Mouse (Mus musculus) midbrain, embryonic 14.5 days (tissue): Measurements from ENCODE around the gene Rap1a. TPM values are rescaled to one million over a fixed set of nuclear protein-coding genes. Genes with fewer than 3 reads are reported as not detected.

ENCODE experiments used
- ATAC-seq: fragments of 200-750 bp; cut with Nextera tagmentation; 2 replicates; pipeline ENCODE4 v1.8.0; 2017; ENCODE audit warnings: moderate number of reproducible peaks, moderate library complexity; ENCODE audit not compliant: low FRiP score, low TSS enrichment
- DNase-seq: peaks from one replicate; pipeline ENCODE4 v3.0.0-alpha.2; 2015
- H3K27ac ChIP-seq: fragments of 300-500 bp; sonication (generic); replicated peaks from 2 replicates; pipeline ENCODE4 v1.5.1; 2014; ENCODE audit warnings: mild to moderate bottlenecking, low read depth, low read length, moderate library complexity
- H3K27me3 ChIP-seq: fragments of 300-500 bp; sonication (generic); 2 replicates; pipeline ENCODE4 v1.6.1; 2014; ENCODE audit warnings: low read length, control low read depth, mixed read lengths; ENCODE audit not compliant: control insufficient read depth, insufficient read depth
- H3K36me3 ChIP-seq: fragments of 300-500 bp; sonication (generic); 2 replicates; pipeline ENCODE4 v1.6.1; 2014; ENCODE audit warnings: low read length, control low read depth; ENCODE audit not compliant: control insufficient read depth, insufficient read depth
- H3K4me1 ChIP-seq: fragments of 300-500 bp; sonication (generic); 2 replicates; pipeline ENCODE4 v1.6.1; 2014; ENCODE audit warnings: mild to moderate bottlenecking, antibody characterized with exemption, low read length, control low read depth; ENCODE audit not compliant: control insufficient read depth, insufficient read depth
- H3K4me2 ChIP-seq: fragments of 300-500 bp; sonication (generic); 2 replicates; pipeline ENCODE4 v1.6.1; 2014; ENCODE audit warnings: mild to moderate bottlenecking, low read length, moderate library complexity
- H3K4me3 ChIP-seq: fragments of 300-500 bp; sonication (generic); replicated peaks from 2 replicates; pipeline ENCODE4 v1.5.1; 2014; ENCODE audit warnings: low read depth, low read length
- H3K9ac ChIP-seq: fragments of 300-500 bp; sonication (generic); replicated peaks from 2 replicates; pipeline ENCODE4 v1.6.1; 2014; ENCODE audit warnings: mild to moderate bottlenecking, low read length, moderate library complexity
- H3K9me3 ChIP-seq: fragments of 300-500 bp; sonication (generic); 2 replicates; pipeline ENCODE4 v1.6.1; 2016; ENCODE audit warnings: low read length, control low read depth, mixed read lengths; ENCODE audit not compliant: control insufficient read depth
- WGBS: fragments of 180-500 bp; shearing (Covaris S2); extraction: QIAGEN DNeasy Blood & Tissue Kit; methylation state at CpG from one replicate; pipeline ENCODE4 v1.1.7; 2014; 5-methylcytosine and 5-hydroxymethylcytosine counted together
- polyA plus RNA-seq: library from polyadenylated mRNA; unstranded; fragments of >200 nt; fragmentation: Nextera tagmentation; extraction: Ambion mirVana; gene quantifications from 2 replicates; pipeline ENCODE4 v1.2.1, GENCODE M21; 2014

Gene Rap1a
- polyA plus RNA-seq, 1 experiment from 2014 or later, result 59.9 TPM

DNA sequence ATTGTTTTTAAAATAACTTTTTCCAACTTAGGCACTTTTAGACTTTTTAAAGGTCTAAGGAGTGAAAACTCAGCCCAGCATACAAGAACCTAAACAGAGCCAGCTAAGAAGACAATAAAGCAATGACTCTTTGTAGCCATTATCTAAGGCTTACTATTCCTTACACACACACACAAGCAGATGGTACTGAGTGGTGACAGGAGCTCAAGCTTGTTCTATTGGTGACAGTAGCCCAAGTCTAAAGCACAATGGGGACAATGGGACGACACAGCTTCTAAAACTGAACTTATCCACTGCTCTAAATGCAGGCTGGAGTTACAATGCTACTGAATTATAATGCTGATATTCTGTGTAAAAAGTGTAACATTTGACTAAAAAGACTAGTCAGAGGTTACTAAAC lies 17.3 kb downstream of the Rap1a start:
- ATAC-seq, result no peak
- 13% methylated on average over 1 of the region's 1 CpGs for WGBS
- no peaks in the 10 kb centered on the region for H3K9me3 ChIP-seq
- no peak for DNase-seq
- no peaks in the 10 kb centered on the region for H3K36me3 ChIP-seq
- no peak overlapping the region for H3K27ac ChIP-seq
- no peak overlapping the region for H3K4me2 ChIP-seq
- no peak overlapping the region for H3K4me3 ChIP-seq
- no peaks in the 10 kb centered on the region for H3K27me3 ChIP-seq
- H3K9ac ChIP-seq, result no peak overlapping the region
- H3K4me1 ChIP-seq, result no peaks in the 10 kb centered on the region

DNA sequence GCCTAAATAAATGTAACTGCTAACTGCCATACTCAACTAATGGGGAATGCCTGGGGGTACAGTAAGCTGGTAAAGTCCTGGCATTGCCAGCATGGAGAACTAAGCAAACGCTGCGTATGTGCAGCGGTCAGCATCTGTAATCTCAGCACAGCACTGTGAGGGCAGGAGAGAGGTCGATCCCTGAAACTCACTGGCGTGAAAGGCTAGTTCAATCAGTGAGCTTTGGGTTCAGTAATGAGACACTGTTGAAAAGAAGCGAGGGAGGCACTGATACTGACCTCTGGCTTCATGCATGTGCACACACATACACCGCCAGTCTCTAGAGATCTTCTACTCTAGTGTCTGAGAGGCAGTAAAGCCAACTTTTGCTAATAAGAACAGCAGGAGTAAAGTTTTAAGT lies 18.7 kb downstream of the Rap1a start:
- no peak for DNase-seq
- 65% methylated on average over 7 of the region's 7 CpGs for WGBS

DNA sequence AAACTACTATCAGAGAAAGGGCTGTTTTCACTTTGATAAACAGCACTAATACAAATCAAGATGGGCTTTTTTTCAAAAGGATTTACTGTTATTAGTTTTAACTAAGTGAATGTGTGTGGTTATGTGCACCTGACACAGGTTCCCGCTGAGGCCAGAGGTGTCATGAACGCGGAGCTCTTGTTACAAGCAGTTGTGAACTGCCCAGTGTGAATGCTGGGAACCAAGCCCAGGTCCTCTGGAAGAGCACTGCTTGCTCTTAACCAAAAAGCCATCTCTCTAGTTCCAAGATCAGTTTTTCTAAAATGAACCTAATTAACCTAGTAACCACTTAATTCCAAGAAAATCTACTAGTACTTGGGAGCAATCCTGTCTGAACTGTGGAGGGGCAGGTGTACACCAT lies 23.1 kb downstream of the Rap1a start:
- Histone ChIP-seq H3K4me2 (no peak overlapping the region), H3K4me1 (no peaks in the 10 kb centered on the region), H3K9me3 (no peaks in the 10 kb centered on the region), H3K27ac (no peak overlapping the region), H3K27me3 (no peaks in the 10 kb centered on the region), H3K4me3 (no peak overlapping the region), H3K9ac (no peak overlapping the region), H3K36me3 (no peaks in the 10 kb centered on the region)
- DNase-seq (no peak), ATAC-seq (no peak)
- 99% methylated on average over 3 of the region's 3 CpGs for WGBS

More for the DNA sequence above, 18.7 kb downstream of the Rap1a start:
- H3K27me3 ChIP-seq, result no peaks in the 10 kb centered on the region
- no peak overlapping the region for H3K4me2 ChIP-seq
- H3K9me3 ChIP-seq, result no peaks in the 10 kb centered on the region
- H3K36me3 ChIP-seq, result no peaks in the 10 kb centered on the region
- ATAC-seq, result no peak
- no peak overlapping the region for H3K9ac ChIP-seq
- no peak overlapping the region for H3K4me3 ChIP-seq
- H3K4me1 ChIP-seq, result no peaks in the 10 kb centered on the region
- no peak overlapping the region for H3K27ac ChIP-seq

DNA sequence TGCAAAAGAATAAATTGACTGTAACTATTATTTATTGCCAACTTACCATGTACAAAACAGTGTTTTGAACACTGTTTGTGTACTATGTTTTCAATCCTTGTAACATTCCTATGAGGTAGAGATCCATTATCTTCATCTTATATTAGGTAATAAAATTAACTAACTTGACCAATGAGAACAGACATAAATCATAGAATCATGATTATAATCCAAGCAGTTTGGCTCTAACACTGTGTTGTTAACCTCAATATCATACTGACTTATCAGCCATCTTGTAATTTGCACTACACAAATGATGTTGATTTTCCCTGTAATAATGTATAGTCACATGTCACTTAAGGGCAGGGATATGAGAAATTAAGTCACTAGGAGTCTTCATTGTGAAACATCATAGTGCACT lies 26.6 kb downstream of the Rap1a start:
- no peaks in the 10 kb centered on the region for H3K9me3 ChIP-seq
- H3K9ac ChIP-seq, result no peak overlapping the region
- H3K27ac ChIP-seq, result no peak overlapping the region
- no peaks in the 10 kb centered on the region for H3K36me3 ChIP-seq
- no peaks in the 10 kb centered on the region for H3K4me1 ChIP-seq
- no peaks in the 10 kb centered on the region for H3K27me3 ChIP-seq
- H3K4me3 ChIP-seq, result no peak overlapping the region
- no peak for ATAC-seq
- H3K4me2 ChIP-seq, result no peak overlapping the region
- no peak for DNase-seq

DNA sequence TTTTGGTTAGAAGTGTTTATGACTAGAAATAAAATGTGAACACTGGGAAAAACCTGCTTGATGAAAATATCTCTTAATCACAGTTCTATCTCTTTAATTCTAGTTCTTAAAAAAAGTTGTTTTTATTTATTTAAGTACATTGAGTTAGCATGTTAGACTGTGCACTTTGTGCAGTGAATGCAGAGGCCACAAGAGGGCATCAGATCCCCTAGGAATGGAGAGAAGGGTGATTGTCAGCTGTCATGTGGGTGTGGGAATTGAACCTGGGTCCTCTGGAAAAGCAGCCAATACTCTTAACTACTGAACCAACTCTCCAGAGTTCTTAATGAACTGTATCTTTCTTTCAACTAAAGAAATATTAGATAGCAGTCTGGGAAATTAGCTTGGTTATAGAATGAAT lies 29.6 kb downstream of the Rap1a start:
- H3K9ac ChIP-seq, result no peak overlapping the region
- no peaks in the 10 kb centered on the region for H3K36me3 ChIP-seq
- H3K27ac ChIP-seq, result no peak overlapping the region
- no peaks in the 10 kb centered on the region for H3K4me1 ChIP-seq
- H3K27me3 ChIP-seq, result no peaks in the 10 kb centered on the region
- ATAC-seq (no peak), DNase-seq (no peak)
- H3K9me3 ChIP-seq, result no peaks in the 10 kb centered on the region
- no peak overlapping the region for H3K4me2 ChIP-seq
- H3K4me3 ChIP-seq, result no peak overlapping the region

DNA sequence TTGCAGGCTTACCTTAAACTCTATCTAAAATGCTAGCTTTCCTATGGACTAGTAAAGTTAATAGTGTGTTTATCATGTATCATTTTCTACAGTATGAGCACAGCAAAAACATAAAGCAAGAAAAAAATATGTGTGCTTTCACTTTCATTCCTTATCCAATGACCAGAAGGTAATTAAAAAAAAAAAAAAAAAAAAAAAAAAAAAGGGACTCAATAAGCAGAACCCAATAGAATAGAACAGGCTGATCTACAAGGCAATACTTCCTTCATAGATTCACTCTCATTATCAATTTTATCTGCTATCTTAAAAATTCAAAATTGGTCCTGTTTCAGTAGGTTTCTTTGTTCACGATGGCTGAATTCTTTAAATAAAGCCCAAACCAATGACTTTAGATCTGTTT lies 30.3 kb downstream of the Rap1a start:
- no peak for ATAC-seq
- no peak overlapping the region for H3K4me3 ChIP-seq
- WGBS, result 98% methylated on average over 1 of the region's 1 CpGs

DNA sequence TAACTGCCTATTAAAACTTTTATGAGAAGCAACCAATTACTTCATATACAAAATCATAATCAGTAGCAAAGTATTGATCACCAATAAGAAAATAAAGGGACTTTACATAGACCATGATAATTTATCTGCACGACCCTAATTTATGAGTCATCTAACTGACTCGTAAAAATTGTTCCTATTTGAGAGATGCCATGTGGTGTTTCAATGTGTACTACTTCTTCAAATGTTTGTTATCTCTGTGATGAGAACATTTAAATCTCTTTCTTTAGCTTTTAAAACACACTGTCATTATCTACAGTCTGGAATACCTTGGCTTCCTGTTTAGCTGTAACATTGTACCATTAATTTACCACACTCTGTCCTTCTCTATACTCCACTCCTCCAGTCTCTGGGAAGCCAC lies 31.8 kb downstream of the Rap1a start:
- H3K27ac ChIP-seq, result no peak overlapping the region
- no peak for ATAC-seq

More for the DNA sequence above, 30.3 kb downstream of the Rap1a start:
- Histone ChIP-seq H3K27ac (no peak overlapping the region), H3K4me2 (no peak overlapping the region), H3K9me3 (no peaks in the 10 kb centered on the region), H3K27me3 (no peaks in the 10 kb centered on the region), H3K36me3 (no peaks in the 10 kb centered on the region), H3K4me1 (no peaks in the 10 kb centered on the region), H3K9ac (no peak overlapping the region)
- DNase-seq, result no peak

DNA sequence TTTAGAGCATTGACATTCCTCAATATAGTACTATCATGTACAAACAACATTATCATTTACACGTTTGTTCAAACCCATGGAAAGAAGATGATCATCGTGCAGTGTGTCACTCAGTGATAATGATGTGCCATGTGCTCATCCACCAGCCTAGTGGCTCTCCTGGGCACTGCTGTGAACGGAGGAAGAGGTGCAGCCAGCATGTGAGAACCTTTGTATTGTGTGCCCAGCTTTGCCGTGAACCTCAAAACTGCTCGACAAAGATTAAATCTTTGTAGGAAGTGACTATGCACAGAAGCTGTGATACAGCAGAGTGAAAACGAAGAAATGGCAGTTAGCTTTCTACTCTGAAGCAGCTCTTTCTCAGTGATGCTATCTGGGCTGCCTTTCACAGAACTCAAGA lies 32.6 kb downstream of the Rap1a start:
- ATAC-seq, result no peak
- H3K27ac ChIP-seq, result no peak overlapping the region
- WGBS, result 84% methylated on average over 6 of the region's 6 CpGs

More for the DNA sequence above, 31.8 kb downstream of the Rap1a start:
- Histone ChIP-seq H3K4me3 (no peak overlapping the region), H3K4me1 (no peaks in the 10 kb centered on the region), H3K36me3 (no peaks in the 10 kb centered on the region), H3K9me3 (no peaks in the 10 kb centered on the region), H3K9ac (no peak overlapping the region), H3K4me2 (no peak overlapping the region), H3K27me3 (no peaks in the 10 kb centered on the region)
- DNase-seq, result no peak
- 97% methylated on average over 2 of the region's 2 CpGs for WGBS

DNA sequence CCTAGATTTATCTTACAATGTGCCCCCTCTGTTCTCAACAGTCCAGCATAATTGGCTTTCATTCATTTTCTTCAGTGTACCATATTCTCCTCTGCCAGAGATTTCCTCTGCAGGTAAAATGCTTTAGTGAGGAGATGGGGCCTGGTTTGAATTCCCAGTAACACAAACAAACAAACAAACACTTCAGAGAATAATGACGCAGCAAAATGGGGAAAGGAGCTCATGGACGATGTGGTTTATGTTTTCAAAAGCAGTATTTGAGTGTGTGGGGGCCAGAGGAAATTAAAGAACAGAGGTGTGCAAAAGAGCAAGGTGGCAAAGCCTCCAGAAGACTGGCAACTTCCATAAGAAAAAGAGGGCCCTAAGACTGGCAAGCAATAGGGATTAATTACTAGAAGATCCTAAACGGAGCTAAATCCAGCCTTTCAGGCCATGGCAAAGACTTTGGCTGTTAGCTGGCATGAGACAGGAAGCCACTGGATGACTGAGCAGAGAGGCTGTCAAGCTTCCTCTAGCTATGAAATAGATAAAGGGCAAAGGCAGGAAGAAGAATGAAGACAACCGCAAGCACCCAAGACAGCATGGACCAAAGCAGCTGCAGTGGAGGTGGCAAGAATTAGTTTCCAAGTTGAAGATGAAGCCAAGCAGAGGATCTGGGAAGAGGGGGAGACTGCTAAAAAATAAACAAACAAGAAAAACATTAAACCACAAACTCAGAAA lies 37.8 kb downstream of the Rap1a start:
- Histone ChIP-seq H3K4me3 (no peak overlapping the region), H3K9me3 (no peaks in the 10 kb centered on the region), H3K27me3 (no peaks in the 10 kb centered on the region), H3K9ac (no peak overlapping the region), H3K27ac (no peak overlapping the region), H3K36me3 (no peaks in the 10 kb centered on the region), H3K4me1 (no peaks in the 10 kb centered on the region), H3K4me2 (no peak overlapping the region)
- WGBS, result 80% methylated on average over 4 of the region's 4 CpGs
- DNase-seq (no peak), ATAC-seq (no peak)

More for the DNA sequence above, 32.6 kb downstream of the Rap1a start:
- Histone ChIP-seq H3K4me3 (no peak overlapping the region), H3K9ac (no peak overlapping the region), H3K27me3 (no peaks in the 10 kb centered on the region), H3K4me1 (no peaks in the 10 kb centered on the region), H3K36me3 (no peaks in the 10 kb centered on the region), H3K4me2 (no peak overlapping the region), H3K9me3 (no peaks in the 10 kb centered on the region)
- DNase-seq, result no peak
